ENCODE assay signal across 33 mouse cellular contexts in the genomic region with DNA sequence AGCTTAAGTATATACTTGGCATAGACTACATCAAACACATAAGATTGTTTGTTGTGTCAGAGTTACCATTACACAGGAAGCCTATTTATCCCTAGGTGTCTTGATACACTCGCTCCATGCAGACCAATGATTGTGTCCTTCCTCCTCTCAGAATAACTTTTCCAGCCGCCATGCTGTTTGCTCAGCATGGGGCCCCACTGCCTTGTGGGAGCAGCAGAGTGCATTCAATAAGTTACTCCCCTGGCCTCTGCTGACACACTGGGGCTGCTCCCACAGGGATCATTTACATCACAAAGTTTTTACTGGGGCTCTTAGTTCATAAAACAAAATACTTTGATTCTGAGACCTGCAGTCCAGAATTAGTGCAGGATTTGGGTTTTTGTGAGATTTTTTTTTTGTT. TPM values are rescaled to one million over a fixed set of nuclear protein-coding genes. Genes with fewer than 3 reads are reported as not detected.
"Had no signal": no experiment of that assay in that cellular context is flagged by ENCODE, and none has a peak within 500 bp of the region (broad histone marks: within the 10 kb centered on the region; RNA-seq: fewer than 3 reads in every experiment).

No protein-coding gene starts in this region.

- H3K4me2 ChIP-seq: heart, embryonic 12.5 days; hindbrain, embryonic 12.5 days; hindbrain, embryonic 14.5 days; intestine, embryonic 15.5 days; kidney, embryonic 15.5 days; limb, embryonic 12.5 days; liver, embryonic 11.5 days had no signal

- H3K27ac ChIP-seq: gastrocnemius, adult 2 months; heart, embryonic 10.5 days; hindbrain, embryonic 10.5 days; hindbrain, embryonic 12.5 days; hindbrain, embryonic 14.5 days; intestine, embryonic 15.5 days; kidney, embryonic 15.5 days; layer of hippocampus, adult 2 months; left cerebral cortex, adult 2 months; limb, embryonic 10.5 days; limb, embryonic 12.5 days had no signal

- H3K4me3 ChIP-seq: gastrocnemius, adult 2 months; heart, embryonic 10.5 days; heart, embryonic 12.5 days; hindbrain, embryonic 10.5 days; hindbrain, embryonic 12.5 days; intestine, embryonic 15.5 days; kidney, embryonic 15.5 days; layer of hippocampus, adult 2 months; left cerebral cortex, adult 2 months; limb, embryonic 10.5 days; limb, embryonic 12.5 days had no signal

- H3K9ac ChIP-seq: heart, embryonic 12.5 days; hindbrain, embryonic 12.5 days; hindbrain, embryonic 14.5 days; intestine, embryonic 15.5 days; kidney, embryonic 15.5 days; limb, embryonic 12.5 days had no signal

- H3K27me3 ChIP-seq: heart, embryonic 12.5 days; hindbrain, embryonic 12.5 days; intestine, embryonic 15.5 days; kidney, embryonic 15.5 days; limb, embryonic 12.5 days had no signal

- H3K4me1 ChIP-seq: heart, embryonic 10.5 days; heart, embryonic 12.5 days; hindbrain, embryonic 10.5 days; hindbrain, embryonic 12.5 days; intestine, embryonic 15.5 days; kidney, embryonic 15.5 days; limb, embryonic 10.5 days; limb, embryonic 12.5 days had no signal

- DNase-seq: gastrocnemius, adult 2 months; gastrocnemius, postnatal 10 days; gastrocnemius, postnatal 25 days; heart, adult 18-20 months; heart, postnatal 10 days; heart, postnatal 4 days; kidney, adult 2 months; kidney, adult 9 months; kidney, postnatal 10 days; kidney, postnatal 25 days; kidney, postnatal 4 days; liver had no signal

- ATAC-seq: hindbrain, embryonic 16.5 days; inflammation-experienced regulatory T-cells, adult 6 months; intestine, embryonic 15.5 days; intestine, postnatal 0 days had no signal

- H3K9me3 ChIP-seq: heart, embryonic 10.5 days; heart, embryonic 12.5 days; hindbrain, embryonic 10.5 days; hindbrain, embryonic 12.5 days; intestine, embryonic 15.5 days; kidney, embryonic 15.5 days; limb, embryonic 10.5 days; limb, embryonic 12.5 days had no signal

RNA-seq across cellular contexts. Expression of a gene that starts 53.2 kb away (rescaled TPM):
- total RNA-seq: gastrocnemius, adult 2 months; gastrocnemius, postnatal 25 days; granulocyte monocyte progenitor cell, adult 5-6 weeks; heart, adult 18-20 months; heart, adult 8-10 months; layer of hippocampus, adult 2 months; layer of hippocampus, postnatal 25 days; left cerebral cortex, adult 2 months; left cerebral cortex, postnatal 14 days; left cerebral cortex, postnatal 36 days had no signal
- polyA plus RNA-seq: frontal cortex, adult 2 months; hindbrain, embryonic 14.5 days; hindbrain, embryonic 16.5 days; intestine, postnatal 0 days; kidney, adult 2 months had no signal
